Mouse (Mus musculus): ENCODE results near the gene Efl1. TPM values are rescaled to one million over a fixed set of nuclear protein-coding genes. Genes with fewer than 3 reads are reported as not detected.

The Efl1 gene
- total and polyA plus RNA-seq, 3 experiments: 19.5 to 27.4 (median 21.0) TPM

- Histone ChIP-seq H3K9me3 (replicated peaks; ENCODE audit: low read length) (no peaks in the 10 kb centered on the region), H3K79me2 (replicated peaks; ENCODE audit: control insufficient read depth, extremely low read depth, insufficient read depth, poor library complexity, severe bottlenecking) (no peaks in the 10 kb centered on the region), H3K27me3 (replicated peaks) (no peaks in the 10 kb centered on the region), H3K36me3 (replicated peaks in 1 of 2; ENCODE audit: control insufficient read depth in 1 of 2, insufficient read depth in 1 of 2, low read length in 1 of 2) (peaks cover 0 to 7% of the 10 kb centered on the region in 2 experiments), H3K4me3 (replicated peaks in 1 of 3; ENCODE audit: low read depth in 2 of 3, low read length in 2 of 3, poor library complexity in 1 of 3) (no peak overlapping the region), H3K9ac (ENCODE audit: insufficient read depth, low read depth) (no peak overlapping the region), H3K4me2 (ENCODE audit: insufficient read depth, low read depth, poor library complexity, severe bottlenecking) (no peak overlapping the region; the same call in 1 of the 2 replicates), H3K4me1 (ENCODE audit: control insufficient read depth in 1 of 2, insufficient read depth in 2 of 2) (peaks cover 3 to 29% of the 10 kb centered on the region in 2 experiments), H3K27ac (ENCODE audit: insufficient read depth, low read depth) (no peak overlapping the region)
- TF ChIP-seq MEF2A (IDR thresholded peaks at IDR 0.05; ENCODE audit: borderline replicate concordance, low read depth, low read length) (no peak), SIN3A (IDR thresholded peaks at IDR 0.05; ENCODE audit: low read length) (no peak), POLR2AphosphoS2 (IDR thresholded peaks at IDR 0.05; ENCODE audit: low read depth, low read length) (no peak), ZNF384 (IDR thresholded peaks at IDR 0.05; ENCODE audit: low read depth, low read length) (peak; percentile 87), EP300 (IDR thresholded peaks at IDR 0.05; ENCODE audit: low read length) (no peak), ZC3H11A (IDR thresholded peaks at IDR 0.05; ENCODE audit: low read depth, low read length) (no peak), USF1 (IDR thresholded peaks at IDR 0.05; ENCODE audit: low read depth, low read length) (no peak), PAX5 (IDR thresholded peaks at IDR 0.05; ENCODE audit: low read length) (no peak)
- in situ Hi-C loops (cut with MboI; ENCODE audit: low pct_ligation_motif_present, low pct_unique_long_range_greater_than_20kb, low sequenced_read_pairs): no loop called here
- dilution Hi-C loops (cut with MboI; ENCODE audit: extremely low pct_ligation_motif_present, extremely low pct_unique_long_range_greater_than_20kb, low sequenced_read_pairs): no loop called here
- DNase-seq (ENCODE audit: extremely low read depth): peak; percentile 33
Observed at GRCm38 (mm10) chr7:82785335-82785934, 137.0 kb downstream of the Efl1 start.

GRCm38 (mm10) chr7:82785970-82786647 is 137.7 kb downstream of the Efl1 start:
- Histone ChIP-seq H3K4me2 (ENCODE audit: insufficient read depth, low read depth, poor library complexity, severe bottlenecking) (no peak overlapping the region), H3K4me1 (ENCODE audit: control insufficient read depth in 1 of 2, insufficient read depth in 2 of 2) (peaks cover 3 to 36% of the 10 kb centered on the region in 2 experiments), H3K27ac (ENCODE audit: insufficient read depth, low read depth) (no peak overlapping the region), H3K4me3 (replicated peaks in 1 of 3; ENCODE audit: low read depth in 2 of 3, low read length in 2 of 3, poor library complexity in 1 of 3) (no peak overlapping the region), H3K36me3 (replicated peaks in 1 of 2; ENCODE audit: control insufficient read depth in 1 of 2, insufficient read depth in 1 of 2, low read length in 1 of 2) (peaks cover 0 to 4% of the 10 kb centered on the region in 2 experiments), H3K79me2 (replicated peaks; ENCODE audit: control insufficient read depth, extremely low read depth, insufficient read depth, poor library complexity, severe bottlenecking) (no peaks in the 10 kb centered on the region), H3K9me3 (replicated peaks; ENCODE audit: low read length) (no peaks in the 10 kb centered on the region), H3K9ac (ENCODE audit: insufficient read depth, low read depth) (no peak overlapping the region), H3K27me3 (replicated peaks) (no peaks in the 10 kb centered on the region)
- in situ Hi-C loops (cut with MboI; ENCODE audit: low pct_ligation_motif_present, low pct_unique_long_range_greater_than_20kb, low sequenced_read_pairs): no loop called here
- dilution Hi-C loops (cut with MboI; ENCODE audit: extremely low pct_ligation_motif_present, extremely low pct_unique_long_range_greater_than_20kb, low sequenced_read_pairs): no loop called here
- TF ChIP-seq NRF1 (IDR thresholded peaks at IDR 0.05; ENCODE audit: low read depth, low read length): no peak
- no peak for TF ChIP-seq TCF12 (IDR thresholded peaks at IDR 0.05; ENCODE audit: low read depth, low read length)
- no peak for TF ChIP-seq GABPA (IDR thresholded peaks at IDR 0.05; ENCODE audit: insufficient replicate concordance, low read depth, low read length)
- TF ChIP-seq TBP (conservative IDR thresholded peaks at IDR 0.05; ENCODE audit: low read depth, low read length): no peak
- no peak for TF ChIP-seq ZMIZ1 (IDR thresholded peaks at IDR 0.05; ENCODE audit: low read depth, low read length)
- TF ChIP-seq CTCF (conservative IDR thresholded peaks at IDR 0.05 in 1 of 2, IDR thresholded peaks at IDR 0.05 in 1 of 2; ENCODE audit: low read depth in 2 of 2, low read length in 2 of 2): no peak
- TF ChIP-seq POLR2AphosphoS2 (IDR thresholded peaks at IDR 0.05; ENCODE audit: low read depth, low read length): no peak
- TF ChIP-seq BHLHE40 (IDR thresholded peaks at IDR 0.05; ENCODE audit: low read depth, low read length): no peak
- no peak for DNase-seq (ENCODE audit: extremely low read depth)
